Mouse (Mus musculus): ENCODE measurements around the gene Hist1h4i.

DNA sequence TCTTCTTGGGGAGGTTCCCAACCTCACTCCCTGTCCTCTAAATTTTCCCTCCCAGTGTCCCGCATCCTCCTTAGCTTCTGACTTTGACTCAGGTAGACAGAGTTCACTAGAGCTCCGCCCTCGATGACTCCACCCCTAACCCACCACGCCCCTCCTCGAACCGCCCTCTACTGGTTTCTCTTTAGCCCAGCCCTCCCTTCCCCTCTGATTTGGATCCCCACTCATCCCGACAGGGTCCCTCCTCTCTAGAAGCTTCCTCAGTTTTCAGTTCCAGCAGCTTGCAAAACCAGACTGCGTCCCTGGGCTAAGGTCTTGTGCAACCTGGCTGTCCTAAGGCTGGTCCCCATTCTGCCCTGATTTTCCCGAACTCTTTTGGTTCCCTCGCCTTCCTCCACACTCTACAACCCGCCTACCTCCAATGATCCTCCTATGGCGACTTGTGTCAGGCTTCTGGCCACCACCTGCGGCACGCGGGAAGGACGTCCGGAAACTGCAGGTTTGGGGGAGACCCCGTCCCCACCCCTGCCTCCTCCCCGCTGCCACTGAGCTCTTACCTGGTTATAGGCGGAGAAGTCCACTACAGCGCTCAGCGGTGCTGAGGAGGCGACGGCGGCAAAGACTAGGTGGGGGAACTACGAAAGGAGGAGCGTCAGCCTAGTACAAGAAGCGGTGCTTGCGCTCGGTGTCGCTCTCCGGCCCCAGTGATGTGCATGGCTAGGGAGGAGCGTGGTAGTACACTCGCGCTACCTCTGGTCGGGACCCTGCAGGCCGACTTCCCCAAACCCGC is 34.6 kb downstream of the Hist1h4i start:
- no peak for TF ChIP-seq GATA1 (IDR thresholded peaks at IDR 0.05; ENCODE audit: low read depth, low read length)
- TF ChIP-seq POLR2AphosphoS2 (IDR thresholded peaks at IDR 0.05; ENCODE audit: low read length) = no peak
- TF ChIP-seq CTCF (IDR thresholded peaks at IDR 0.05 in 2 of 3, conservative IDR thresholded peaks at IDR 0.05 in 1 of 3; ENCODE audit: control insufficient read depth in 1 of 3, insufficient read depth in 1 of 3, low read depth in 2 of 3, low read length in 3 of 3, poor library complexity in 1 of 3, severe bottlenecking in 1 of 3) = no peak
- TF ChIP-seq RAD21 (IDR thresholded peaks at IDR 0.05; ENCODE audit: low read depth, low read length) = no peak
- no peak for TF ChIP-seq ZC3H11A (IDR thresholded peaks at IDR 0.05; ENCODE audit: low read depth, low read length)

All from MEL (cell line).